Mouse (Mus musculus) heart, adult 2 months (tissue): ENCODE results near the gene Cdc42se2. TPM values are rescaled to one million over a fixed set of nuclear protein-coding genes. Genes with fewer than 3 reads are reported as not detected.

Experiments used
- DNase-seq, 2 experiments: peaks; one replicate each; pipeline ENCODE4 v3.0.0; 2021
- H3K27ac ChIP-seq: fragments of 200-600 bp; 2 replicates; pipeline ENCODE4 v1.8.1; 2022
- H3K27me3 ChIP-seq: fragments of 200-500 bp; 2 replicates; pipeline ENCODE4 v1.6.1; 2012; ENCODE audit warnings: mild to moderate bottlenecking, low read length, inconsistent platforms, mixed read lengths; ENCODE audit not compliant: control insufficient read depth, insufficient read depth
- H3K36me3 ChIP-seq: fragments of 200-500 bp; 2 replicates; pipeline ENCODE4 v1.6.1; 2012; ENCODE audit warnings: low read length, inconsistent platforms; ENCODE audit not compliant: control insufficient read depth, insufficient read depth
- H3K4me1 ChIP-seq: fragments of 200-500 bp; 2 replicates; pipeline ENCODE4 v1.6.1; 2011; ENCODE audit warnings: low read length; ENCODE audit not compliant: control insufficient read depth, insufficient read depth
- H3K4me3 ChIP-seq: fragments of 200-600 bp; 2 replicates; pipeline ENCODE4 v1.8.1; 2022
- H3K79me2 ChIP-seq: fragments of 200-500 bp; replicated peaks from 2 replicates; pipeline ENCODE4 v1.6.1; 2012; ENCODE audit warnings: mild to moderate bottlenecking, inconsistent platforms, low read length, moderate library complexity, mixed read lengths; ENCODE audit not compliant: control insufficient read depth, insufficient read depth
- H3K9ac ChIP-seq: fragments of 200-500 bp; 2 replicates; pipeline ENCODE4 v1.6.1; 2012; ENCODE audit warnings: low read depth, mild to moderate bottlenecking, control low read depth, inconsistent platforms, low read length, mixed read lengths
- CTCF ChIP-seq: fragments of 200-600 bp; IDR thresholded peaks from 2 replicates; pipeline ENCODE4 v1.8.1; 2022; ENCODE audit warnings: antibody characterized with exemption, mild to moderate bottlenecking, moderate library complexity
- EP300 ChIP-seq: fragments of 200-500 bp; IDR thresholded peaks from 2 replicates; pipeline ENCODE4 v1.6.1; 2011; ENCODE audit warnings: low read depth, low read length, control low read depth; ENCODE audit not compliant: insufficient read depth
- POLR2A ChIP-seq: fragments of 200-500 bp; IDR thresholded peaks from 2 replicates; pipeline ENCODE4 v1.6.1; 2011; ENCODE audit warnings: mild to moderate bottlenecking, low read depth, low read length, control low read depth; ENCODE audit not compliant: insufficient read depth
- WGBS: fragments of 180-500 bp; shearing (Covaris S2); methylation state at CpG from one replicate; pipeline ENCODE4 v1.1.7; 2018; 5-methylcytosine and 5-hydroxymethylcytosine counted together
- intact Hi-C: fragments of 180-260 bp; cut with DNase I; formaldehyde crosslinking; loops from one replicate; pipeline ENCODE4 v1.15.1; 2025
- polyA plus RNA-seq: library from polyadenylated mRNA; depleted of rRNA; stranded (reverse); fragments of >200 nt; gene quantifications from 2 replicates; pipeline ENCODE4 v1.2.3, GENCODE M21; 2012
- total RNA-seq, 2 experiments: library from RNA; stranded (reverse); gene quantifications; 2 replicates each; pipeline ENCODE4 v1.2.3; 2021

The Cdc42se2 gene
- total and polyA plus RNA-seq, 3 experiments: 22.0 to 24.7 (median 23.3) TPM

GRCm38 (mm10) chr11:54697611-54698010 is 89.9 kb downstream of the Cdc42se2 start:
- DNase-seq: no peak
- Histone ChIP-seq H3K27ac (no peak overlapping the region), H3K27me3 (no peaks in the 10 kb centered on the region), H3K36me3 (no peaks in the 10 kb centered on the region), H3K79me2 (no peaks in the 10 kb centered on the region), H3K4me3 (no peak overlapping the region), H3K9ac (no peak overlapping the region), H3K4me1 (no peaks in the 10 kb centered on the region)
- intact Hi-C loops: no loop called here
- 74% methylated on average over 5 of the region's 5 CpGs for WGBS
- TF ChIP-seq EP300 (no peak), CTCF (no peak), POLR2A (no peak)

- no peak overlapping the region for H3K4me3 ChIP-seq
- intact Hi-C loops: no loop called here
- no peaks in the 10 kb centered on the region for H3K79me2 ChIP-seq
- no peak overlapping the region for H3K9ac ChIP-seq
- WGBS: 55% methylated on average over 4 of the region's 4 CpGs
- peaks cover 4% of the 10 kb centered on the region for H3K4me1 ChIP-seq
- no peak for TF ChIP-seq POLR2A
- no peak for TF ChIP-seq EP300
- no peak for TF ChIP-seq CTCF
- no peaks in the 10 kb centered on the region for H3K36me3 ChIP-seq
- peak; percentile 17 to 38 for DNase-seq
- H3K27ac ChIP-seq: no peak overlapping the region
- no peaks in the 10 kb centered on the region for H3K27me3 ChIP-seq
These were observed 91.5 kb downstream of the Cdc42se2 start for GRCm38 (mm10) chr11:54695951-54696350.

- intact Hi-C loops: no loop called here
- Histone ChIP-seq H3K79me2 (no peaks in the 10 kb centered on the region), H3K27me3 (no peaks in the 10 kb centered on the region), H3K4me1 (peaks cover 4% of the 10 kb centered on the region), H3K36me3 (no peaks in the 10 kb centered on the region), H3K4me3 (no peak overlapping the region), H3K27ac (no peak overlapping the region), H3K9ac (no peak overlapping the region)
- WGBS: 78% methylated on average over 8 of the region's 8 CpGs
- DNase-seq: no peak
- TF ChIP-seq CTCF (no peak), POLR2A (no peak), EP300 (no peak)
These were observed 93.2 kb downstream of the Cdc42se2 start for GRCm38 (mm10) chr11:54694291-54694690.

GRCm38 (mm10) chr11:54693696-54694095 is 93.8 kb downstream of the Cdc42se2 start:
- DNase-seq: no peak
- Histone ChIP-seq H3K27ac (no peak overlapping the region), H3K79me2 (no peaks in the 10 kb centered on the region), H3K27me3 (no peaks in the 10 kb centered on the region), H3K36me3 (no peaks in the 10 kb centered on the region), H3K4me3 (no peak overlapping the region), H3K9ac (no peak overlapping the region), H3K4me1 (peaks cover 4% of the 10 kb centered on the region)
- WGBS: 29% methylated on average over 6 of the region's 6 CpGs
- TF ChIP-seq EP300 (no peak), POLR2A (no peak), CTCF (no peak)
- intact Hi-C loops: no loop called here

- H3K4me3 ChIP-seq: no peak overlapping the region
- WGBS: 32% methylated on average over 4 of the region's 4 CpGs
- peaks cover 4% of the 10 kb centered on the region for H3K4me1 ChIP-seq
- DNase-seq: peak; percentile 57 to 75
- H3K9ac ChIP-seq: no peak overlapping the region
- intact Hi-C loops: no loop called here
- no peaks in the 10 kb centered on the region for H3K27me3 ChIP-seq
- H3K36me3 ChIP-seq: no peaks in the 10 kb centered on the region
- TF ChIP-seq POLR2A (no peak), EP300 (no peak), CTCF (no peak)
- H3K79me2 ChIP-seq: no peaks in the 10 kb centered on the region
- H3K27ac ChIP-seq: no peak overlapping the region
These were observed 96.3 kb downstream of the Cdc42se2 start for GRCm38 (mm10) chr11:54691179-54691578.

- DNase-seq: no peak
- Histone ChIP-seq H3K27ac (no peak overlapping the region), H3K79me2 (no peaks in the 10 kb centered on the region), H3K36me3 (no peaks in the 10 kb centered on the region), H3K4me1 (peaks cover 5% of the 10 kb centered on the region), H3K4me3 (no peak overlapping the region), H3K9ac (no peak overlapping the region), H3K27me3 (no peaks in the 10 kb centered on the region)
- intact Hi-C loops: no loop called here
- 43% methylated on average over 4 of the region's 4 CpGs for WGBS
- TF ChIP-seq CTCF (no peak), EP300 (no peak), POLR2A (no peak)
These were observed 97.3 kb downstream of the Cdc42se2 start for GRCm38 (mm10) chr11:54690171-54690570.
